In the genomic region with DNA sequence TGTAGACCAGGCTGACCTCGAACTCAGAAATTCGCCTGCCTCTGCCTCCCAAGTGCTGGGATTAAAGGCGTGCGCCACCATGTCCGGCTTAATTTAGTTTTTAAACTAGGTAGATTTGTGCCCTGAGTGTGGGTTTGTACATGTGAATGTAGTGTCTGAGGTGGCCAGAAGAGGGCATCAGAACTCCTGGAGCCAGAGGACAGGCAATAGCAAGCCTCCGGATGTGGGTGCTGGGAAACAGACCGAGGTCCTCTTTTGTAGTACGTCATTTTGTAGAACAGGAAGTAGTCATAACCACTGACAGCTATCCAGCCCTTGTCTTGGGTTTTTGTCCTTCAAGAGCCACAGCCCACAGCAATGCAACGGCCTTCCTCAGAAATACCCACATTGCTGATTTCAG, we compare ENCODE assay signal across 29 mouse cellular contexts. TPM values are rescaled to one million over a fixed set of nuclear protein-coding genes. Genes with fewer than 3 reads are reported as not detected.
DNase-seq lines count a peak whose midpoint lies in the region; ATAC-seq and TF ChIP-seq lines count a peak whose summit lies in the region.
"Had no signal": no experiment of that assay in that cellular context is flagged by ENCODE, and none has a peak within 500 bp of the region (broad histone marks: within the 10 kb centered on the region; RNA-seq: fewer than 3 reads in every experiment).

No protein-coding gene starts in this region.

- WGBS in forebrain, embryonic 16.5 days = 96% methylated on average over 9 of the region's 9 CpGs

- no peak overlapping the region for H3K9ac ChIP-seq in forebrain, embryonic 16.5 days (replicated peaks; ENCODE audit: low read depth, low read length)
- H3K9ac ChIP-seq: forebrain, postnatal 0 days; limb, embryonic 12.5 days; liver, embryonic 13.5 days; midbrain, embryonic 15.5 days; neural tube, embryonic 12.5 days had no signal

- H3K4me3 ChIP-seq in layer of hippocampus, adult 2 months = no peak overlapping the region
- H3K4me3 ChIP-seq in forebrain, embryonic 16.5 days (replicated peaks; ENCODE audit: low read length) = no peak overlapping the region
- H3K4me3 ChIP-seq: erythroblast, embryonic 14.5 days; hindbrain, embryonic 10.5 days; left cerebral cortex, adult 2 months; limb, embryonic 12.5 days; liver, embryonic 13.5 days; midbrain, embryonic 10.5 days; midbrain, embryonic 15.5 days; neural tube, embryonic 12.5 days had no signal

- no peaks in the 10 kb centered on the region for H3K27me3 ChIP-seq in forebrain, embryonic 16.5 days (replicated peaks; ENCODE audit: control insufficient read depth, insufficient read depth, low read length)
- H3K27me3 ChIP-seq: limb, embryonic 12.5 days; liver, embryonic 13.5 days; midbrain, embryonic 15.5 days; neural tube, embryonic 12.5 days had no signal

- no peak for DNase-seq in layer of hippocampus, adult 2 months (ENCODE audit: low spot score in 2 of 2)
- no peak for DNase-seq in layer of hippocampus, adult 9-11 months
- peak; percentile 73 for DNase-seq in ES-CJ7 (ENCODE audit: low read depth, low spot score)
- no peak for DNase-seq in retina, postnatal 1 day
- DNase-seq in right cerebral cortex, postnatal 10 days (ENCODE audit: low spot score in 2 of 2) = no peak
- DNase-seq: adrenal gland, postnatal 25 days; cerebellum, adult 11-12 months; cerebellum, adult 9-11 months; forebrain, postnatal 0 days; gastrocnemius, postnatal 10 days; heart, postnatal 14 days; kidney, adult 8-10 months; kidney, postnatal 14 days; liver, embryonic 13.5 days; lung, adult 2 months; lung, postnatal 10 days; thymus, adult 18-20 months; thymus, postnatal 25 days had no signal

- 0 out of 2 replicates have a peak, but pooled peaks have one; percentile 8 for TF ChIP-seq CTCF in layer of hippocampus, adult 2 months (conservative IDR thresholded peaks at IDR 0.05)

- 0 out of 2 replicates have a peak, but pooled peaks have one; percentile 23 for ATAC-seq in megakaryocyte progenitor cell, adult 5-6 weeks (replicated peaks; ENCODE audit: poor library complexity)
- ATAC-seq in forebrain, embryonic 16.5 days = no peak
- ATAC-seq: forebrain, postnatal 0 days; hindbrain, embryonic 16.5 days; midbrain, embryonic 15.5 days had no signal

- no peak overlapping the region for H3K27ac ChIP-seq in layer of hippocampus, adult 2 months
- no peak overlapping the region for H3K27ac ChIP-seq in forebrain, embryonic 16.5 days (ENCODE audit: low read length)
- H3K27ac ChIP-seq: hindbrain, embryonic 10.5 days; left cerebral cortex, adult 2 months; limb, embryonic 12.5 days; liver, embryonic 13.5 days; midbrain, embryonic 10.5 days; midbrain, embryonic 15.5 days; neural tube, embryonic 12.5 days had no signal

- peaks cover 2% of the 10 kb centered on the region; the same call in 1 of the 2 replicates for H3K9me3 ChIP-seq in forebrain, embryonic 16.5 days (ENCODE audit: control insufficient read depth, low read length)
- H3K9me3 ChIP-seq: limb, embryonic 12.5 days; liver, embryonic 13.5 days; midbrain, embryonic 15.5 days had no signal

- H3K4me1 ChIP-seq in forebrain, embryonic 16.5 days (replicated peaks; ENCODE audit: control insufficient read depth, insufficient read depth, low read length) = no peaks in the 10 kb centered on the region
- H3K4me1 ChIP-seq: hindbrain, embryonic 10.5 days; limb, embryonic 12.5 days; liver, embryonic 13.5 days; midbrain, embryonic 10.5 days; midbrain, embryonic 15.5 days; neural tube, embryonic 12.5 days had no signal

- H3K36me3 ChIP-seq in forebrain, embryonic 16.5 days (ENCODE audit: control insufficient read depth, insufficient read depth) = no peaks in the 10 kb centered on the region
- H3K36me3 ChIP-seq: hindbrain, embryonic 10.5 days; limb, embryonic 12.5 days; midbrain, embryonic 10.5 days; midbrain, embryonic 15.5 days; neural tube, embryonic 12.5 days had no signal

- no peak overlapping the region for H3K4me2 ChIP-seq in forebrain, embryonic 16.5 days (ENCODE audit: low read length)
- H3K4me2 ChIP-seq: limb, embryonic 12.5 days; liver, embryonic 13.5 days; midbrain, embryonic 15.5 days; neural tube, embryonic 12.5 days had no signal

RNA-seq across cellular contexts. Expression of a gene that starts 33.9 kb away (rescaled TPM):
- total RNA-seq in layer of hippocampus, adult 2 months (2021) = 1 to 10 TPM; 5.4 to 5.7 TPM
- total RNA-seq in megakaryocyte progenitor cell, adult 5-6 weeks (2015) = 3.4 and 4.2 TPM in 2 replicates
- 4.4 and 5.1 TPM in 2 replicates for total RNA-seq in megakaryocyte progenitor cell, adult 5-6 weeks (2017)
- 2.1 and 2.3 TPM in 2 replicates for polyA plus RNA-seq in forebrain, embryonic 16.5 days (2015; fragmentation: Nextera tagmentation; extraction: Ambion mirVana)
- polyA plus RNA-seq: erythroblast, embryonic 14.5 days; forebrain, embryonic 11.5 days had no signal
